Mouse (Mus musculus): ENCODE data around the gene Gm19402. TPM values are rescaled to one million over a fixed set of nuclear protein-coding genes. Genes with fewer than 3 reads are reported as not detected.
"Not testable (repeated sequence)": the region's sequence is repeated elsewhere in the genome, so short reads cannot be mapped to it uniquely, and the experiment has no call there.

Gm19402 gene
- polyA plus RNA-seq (2012; rRNA removed) (not detected in 2 replicates), polyA plus RNA-seq (2014; fragmentation: Nextera tagmentation; extraction: Ambion mirVana) (not detected in 2 replicates)

DNA sequence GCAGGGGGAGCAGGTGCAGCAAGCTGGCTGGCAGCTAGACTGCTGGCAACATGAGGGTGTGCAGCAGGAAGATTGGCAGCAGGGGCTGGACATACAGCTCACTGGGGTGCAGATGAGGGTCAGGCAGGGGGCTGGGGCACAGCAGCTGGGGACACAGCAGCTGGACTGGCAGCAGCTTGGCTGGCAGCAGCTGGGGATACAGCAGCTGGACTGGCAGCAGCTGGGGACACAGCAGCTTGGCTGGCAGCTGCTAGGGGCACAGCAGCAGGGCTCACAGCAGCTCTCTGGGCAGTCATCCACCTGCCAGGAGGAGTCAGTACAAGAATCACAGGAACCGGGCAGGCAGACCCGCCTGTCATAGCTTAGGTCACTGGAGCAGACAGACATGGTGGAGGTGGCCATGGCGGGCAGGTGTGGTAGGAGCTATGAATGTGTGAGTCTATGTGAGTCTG is at the start of gene Gm19402:
Gene Gm19402, minus strand, starts transcription at position 402 of the 452 bp plus-strand sequence.
- WGBS, result 80% methylated on average over 3 of the region's 3 CpGs
- not testable (repeated sequence) for H3K9ac ChIP-seq (ENCODE audit: low read depth, low read length, severe bottlenecking); H3K4me3 ChIP-seq (replicated peaks; ENCODE audit: low read length); H3K36me3 ChIP-seq (ENCODE audit: control insufficient read depth, insufficient read depth, low read length); H3K27ac ChIP-seq (replicated peaks; ENCODE audit: low read depth, low read length); DNase-seq (ENCODE audit: low spot score); H3K4me2 ChIP-seq (replicated peaks; ENCODE audit: low read depth, low read length, severe bottlenecking); H3K4me1 ChIP-seq (ENCODE audit: control insufficient read depth, insufficient read depth, low read length); ATAC-seq (ENCODE audit: low FRiP score, low read depth); H3K9me3 ChIP-seq (ENCODE audit: control insufficient read depth, low read length)
- peaks cover 25% of the 10 kb centered on the region for H3K27me3 ChIP-seq (ENCODE audit: control insufficient read depth, insufficient read depth, low read length)

DNA sequence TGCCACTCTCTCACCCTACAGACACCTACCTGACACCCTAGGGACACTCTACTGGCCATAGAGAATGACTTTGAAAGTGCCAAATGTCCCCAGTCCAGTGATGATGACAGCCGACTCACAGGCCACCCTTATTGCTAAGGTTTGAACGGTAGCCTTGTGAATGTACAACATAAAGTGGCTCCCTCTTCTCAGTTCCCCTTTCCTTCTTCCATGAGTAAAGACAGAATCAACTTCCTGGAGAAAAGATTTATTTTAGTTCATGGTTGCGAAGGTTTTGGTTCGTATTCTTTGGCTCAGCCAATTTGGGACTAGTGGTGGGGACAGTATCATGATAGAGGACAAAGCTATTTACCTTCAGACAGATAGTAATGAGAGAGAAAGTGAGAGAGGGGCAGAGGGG is 48.4 kb upstream of the Gm19402 start:
- ATAC-seq (ENCODE audit: low FRiP score, low read depth) (no peak), DNase-seq (ENCODE audit: low spot score) (no peak)
- H3K27me3 ChIP-seq (ENCODE audit: control insufficient read depth, insufficient read depth, low read length), result no peaks in the 10 kb centered on the region
- no peak overlapping the region for H3K9ac ChIP-seq (ENCODE audit: low read depth, low read length, severe bottlenecking)
- 80% methylated on average over 4 of the region's 4 CpGs for WGBS
- H3K4me3 ChIP-seq (replicated peaks; ENCODE audit: low read length), result no peak overlapping the region
- no peak overlapping the region for H3K4me2 ChIP-seq (replicated peaks; ENCODE audit: low read depth, low read length, severe bottlenecking)
- no peak for TF ChIP-seq POLR2A (IDR thresholded peaks at IDR 0.05; ENCODE audit: borderline replicate concordance, extremely low read depth, insufficient read depth, insufficient read length)
- peaks cover 7% of the 10 kb centered on the region; the same call in 1 of the 2 replicates for H3K9me3 ChIP-seq (ENCODE audit: control insufficient read depth, low read length)
- H3K27ac ChIP-seq (replicated peaks; ENCODE audit: low read depth, low read length), result no peak overlapping the region
- no peaks in the 10 kb centered on the region for H3K36me3 ChIP-seq (ENCODE audit: control insufficient read depth, insufficient read depth, low read length)
- no peaks in the 10 kb centered on the region for H3K4me1 ChIP-seq (ENCODE audit: control insufficient read depth, insufficient read depth, low read length)

DNA sequence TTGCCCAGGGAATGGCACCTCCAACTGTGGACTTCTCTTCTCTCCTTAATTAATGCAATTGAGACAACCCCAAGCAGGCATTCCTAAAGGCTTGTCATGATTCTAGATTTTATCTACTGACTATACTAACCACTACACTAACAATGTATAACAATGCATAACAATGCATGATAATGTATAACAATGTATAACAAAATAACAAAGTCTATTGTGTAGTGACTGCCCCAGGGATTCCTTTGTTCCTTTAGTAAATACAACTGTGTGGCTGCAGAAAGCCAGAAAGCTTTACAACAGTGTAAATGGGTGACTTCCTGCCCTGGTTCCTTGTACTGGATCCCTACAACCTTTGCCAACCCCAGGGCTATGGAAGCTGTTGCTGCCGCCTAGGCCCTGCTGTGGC is 45.4 kb upstream of the Gm19402 start:
- no peaks in the 10 kb centered on the region for H3K27me3 ChIP-seq (ENCODE audit: control insufficient read depth, insufficient read depth, low read length)
- no peak overlapping the region for H3K9ac ChIP-seq (ENCODE audit: low read depth, low read length, severe bottlenecking)
- H3K9me3 ChIP-seq (ENCODE audit: control insufficient read depth, low read length), result peaks cover 7% of the 10 kb centered on the region; the same call in 1 of the 2 replicates
- no peaks in the 10 kb centered on the region for H3K36me3 ChIP-seq (ENCODE audit: control insufficient read depth, insufficient read depth, low read length)
- TF ChIP-seq POLR2A (IDR thresholded peaks at IDR 0.05; ENCODE audit: borderline replicate concordance, extremely low read depth, insufficient read depth, insufficient read length), result no peak
- H3K27ac ChIP-seq (replicated peaks; ENCODE audit: low read depth, low read length), result no peak overlapping the region
- 82% methylated on average over 1 of the region's 1 CpGs for WGBS
- no peaks in the 10 kb centered on the region for H3K4me1 ChIP-seq (ENCODE audit: control insufficient read depth, insufficient read depth, low read length)
- no peak for ATAC-seq (ENCODE audit: low FRiP score, low read depth)
- no peak overlapping the region for H3K4me2 ChIP-seq (replicated peaks; ENCODE audit: low read depth, low read length, severe bottlenecking)
- DNase-seq (ENCODE audit: low spot score), result no peak
- no peak overlapping the region for H3K4me3 ChIP-seq (replicated peaks; ENCODE audit: low read length)

GRCm38 (mm10) chr10:77729241-77729640 is 38.7 kb upstream of the Gm19402 start:
- DNase-seq (ENCODE audit: low spot score) (no peak), ATAC-seq (ENCODE audit: low FRiP score, low read depth) (no peak)
- H3K4me3 ChIP-seq (replicated peaks; ENCODE audit: low read length), result no peak overlapping the region
- no peaks in the 10 kb centered on the region for H3K27me3 ChIP-seq (ENCODE audit: control insufficient read depth, insufficient read depth, low read length)
- no peak overlapping the region for H3K9ac ChIP-seq (ENCODE audit: low read depth, low read length, severe bottlenecking)
- no peak for TF ChIP-seq POLR2A (IDR thresholded peaks at IDR 0.05; ENCODE audit: borderline replicate concordance, extremely low read depth, insufficient read depth, insufficient read length)
- no peak overlapping the region for H3K27ac ChIP-seq (replicated peaks; ENCODE audit: low read depth, low read length)
- H3K4me2 ChIP-seq (replicated peaks; ENCODE audit: low read depth, low read length, severe bottlenecking), result no peak overlapping the region
- no peaks in the 10 kb centered on the region for H3K9me3 ChIP-seq (ENCODE audit: control insufficient read depth, low read length)
- 57% methylated on average over 4 of the region's 4 CpGs for WGBS
- no peaks in the 10 kb centered on the region for H3K4me1 ChIP-seq (ENCODE audit: control insufficient read depth, insufficient read depth, low read length)
- no peaks in the 10 kb centered on the region for H3K36me3 ChIP-seq (ENCODE audit: control insufficient read depth, insufficient read depth, low read length)

GRCm38 (mm10) chr10:77728280-77728679 is 37.7 kb upstream of the Gm19402 start:
- DNase-seq (ENCODE audit: low spot score), result no peak

GRCm38 (mm10) chr10:77726186-77726585 is 35.6 kb upstream of the Gm19402 start, which contains the start of gene Gm10100:
Gene Gm10100, plus strand, starts transcription at chr10:77726486.
- H3K9ac ChIP-seq (ENCODE audit: low read depth, low read length, severe bottlenecking), result no peak within 1 kb of the TSS
- H3K27me3 ChIP-seq (ENCODE audit: control insufficient read depth, insufficient read depth, low read length), result no peaks in the 10 kb centered on the region
- no peaks in the 10 kb centered on the region for H3K36me3 ChIP-seq (ENCODE audit: control insufficient read depth, insufficient read depth, low read length)
- DNase-seq (ENCODE audit: low spot score), result no peak
- TF ChIP-seq POLR2A (IDR thresholded peaks at IDR 0.05; ENCODE audit: borderline replicate concordance, extremely low read depth, insufficient read depth, insufficient read length), result no peak
- 24% methylated on average over 3 of the region's 3 CpGs for WGBS
- H3K4me1 ChIP-seq (ENCODE audit: control insufficient read depth, insufficient read depth, low read length), result no peaks in the 10 kb centered on the region
- H3K4me3 ChIP-seq (replicated peaks; ENCODE audit: low read length), result no peak within 1 kb of the TSS
- H3K9me3 ChIP-seq (ENCODE audit: control insufficient read depth, low read length), result no peaks in the 10 kb centered on the region
- no peak within 1 kb of the TSS for H3K4me2 ChIP-seq (replicated peaks; ENCODE audit: low read depth, low read length, severe bottlenecking)
- ATAC-seq (ENCODE audit: low FRiP score, low read depth), result no peak
- no peak within 1 kb of the TSS for H3K27ac ChIP-seq (replicated peaks; ENCODE audit: low read depth, low read length)

More at GRCm38 (mm10) chr10:77728280-77728679, 37.7 kb upstream of the Gm19402 start:
- Histone ChIP-seq H3K36me3 (ENCODE audit: control insufficient read depth, insufficient read depth, low read length) (no peaks in the 10 kb centered on the region), H3K9me3 (ENCODE audit: control insufficient read depth, low read length) (no peaks in the 10 kb centered on the region), H3K4me2 (replicated peaks; ENCODE audit: low read depth, low read length, severe bottlenecking) (no peak overlapping the region), H3K27ac (replicated peaks; ENCODE audit: low read depth, low read length) (no peak overlapping the region), H3K9ac (ENCODE audit: low read depth, low read length, severe bottlenecking) (no peak overlapping the region), H3K4me3 (replicated peaks; ENCODE audit: low read length) (no peak overlapping the region), H3K27me3 (ENCODE audit: control insufficient read depth, insufficient read depth, low read length) (no peaks in the 10 kb centered on the region), H3K4me1 (ENCODE audit: control insufficient read depth, insufficient read depth, low read length) (no peaks in the 10 kb centered on the region)
- TF ChIP-seq POLR2A (IDR thresholded peaks at IDR 0.05; ENCODE audit: borderline replicate concordance, extremely low read depth, insufficient read depth, insufficient read length), result no peak
- WGBS, result 50% methylated on average over 4 of the region's 4 CpGs
- ATAC-seq (ENCODE audit: low FRiP score, low read depth), result no peak
